Mouse (Mus musculus): ENCODE measurements around the gene Kcnh7. TPM values are rescaled to one million over a fixed set of nuclear protein-coding genes. Genes with fewer than 3 reads are reported as not detected.

Gene Kcnh7
- polyA plus RNA-seq, 1 experiment from 2014 or later = 0.16 TPM

DNA sequence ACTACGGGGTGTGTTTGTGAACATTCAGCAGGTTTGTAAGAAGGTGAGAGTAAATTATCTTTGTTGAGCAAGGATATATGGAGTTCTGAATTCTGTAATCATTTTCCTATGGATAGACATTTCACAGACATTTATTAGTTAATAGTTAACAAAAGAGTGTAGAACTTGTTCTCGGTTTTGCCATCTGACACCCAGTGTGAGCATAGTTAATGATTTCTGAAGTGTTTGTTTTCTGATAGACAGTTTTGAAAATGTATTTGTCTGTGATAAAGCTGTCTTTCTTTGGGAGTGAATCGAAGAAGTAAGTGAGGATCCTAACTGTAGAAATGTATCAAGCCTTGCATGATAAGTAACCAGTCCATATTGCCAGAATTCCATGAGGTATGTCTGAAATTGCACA is 276.4 kb downstream of the Kcnh7 start:
- Histone ChIP-seq H3K9ac (ENCODE audit: low read depth, low read length) (no peak overlapping the region), H3K27ac (ENCODE audit: low read depth, low read length) (no peak overlapping the region), H3K9me3 (ENCODE audit: control insufficient read depth, low read length) (no peaks in the 10 kb centered on the region), H3K27me3 (replicated peaks; ENCODE audit: control insufficient read depth, insufficient read depth, low read length) (no peaks in the 10 kb centered on the region), H3K4me3 (ENCODE audit: low read depth, low read length) (no peak overlapping the region), H3K4me1 (replicated peaks; ENCODE audit: control insufficient read depth, insufficient read depth, low read length) (no peaks in the 10 kb centered on the region), H3K4me2 (no peak overlapping the region), H3K36me3 (ENCODE audit: control insufficient read depth, insufficient read depth, low read length) (no peaks in the 10 kb centered on the region)
- no peak for ATAC-seq (replicated peaks; ENCODE audit: low FRiP score)
- WGBS = 70% methylated on average over 3 of the region's 3 CpGs
- DNase-seq (ENCODE audit: low spot score) = no peak

DNA sequence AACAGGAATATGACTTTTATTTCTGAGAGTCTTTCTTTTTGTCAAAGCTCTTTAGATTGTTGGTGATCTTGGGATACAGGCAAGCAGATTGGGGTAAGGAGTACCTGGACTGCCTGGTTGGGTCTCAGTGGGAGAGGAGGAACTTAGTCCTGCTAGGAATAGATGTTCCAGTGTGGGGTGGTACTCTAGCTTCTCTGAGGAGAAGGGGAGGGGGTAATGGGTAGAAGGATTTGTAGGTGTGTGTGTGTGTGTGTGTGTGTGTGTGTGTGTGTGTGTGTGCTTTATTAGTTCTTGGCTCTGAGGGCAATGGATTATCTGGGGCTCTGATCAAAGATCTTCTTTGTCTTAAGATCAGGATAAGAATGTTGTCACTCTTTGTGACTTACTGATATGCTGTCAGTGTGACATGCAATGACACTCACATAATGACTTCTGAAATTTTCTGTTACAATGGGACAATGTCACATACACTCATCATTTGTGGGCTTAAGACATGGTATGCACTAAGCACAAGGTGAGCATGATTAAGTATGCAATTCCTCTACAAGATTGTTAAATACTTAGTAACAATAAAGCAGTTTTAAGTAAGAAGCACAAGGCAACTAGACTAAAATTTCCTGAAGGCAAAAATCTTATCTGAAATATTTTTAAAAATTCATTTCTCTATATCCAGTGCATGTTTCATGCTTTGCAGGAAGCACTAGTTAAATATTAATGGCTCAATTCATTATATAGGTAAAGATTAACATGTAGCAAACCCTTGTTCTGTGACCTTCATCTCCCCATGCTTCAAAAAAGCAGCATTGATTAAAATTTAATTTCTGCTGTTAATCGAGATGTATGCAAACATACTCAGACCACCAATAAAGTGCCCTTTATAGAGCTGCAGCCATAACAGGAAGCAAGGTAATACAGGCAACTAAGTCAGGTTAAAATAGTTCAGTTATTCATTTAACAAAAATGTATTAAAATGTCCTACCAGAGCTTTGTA is 281.4 kb downstream of the Kcnh7 start:
- Histone ChIP-seq H3K9me3 (ENCODE audit: control insufficient read depth, low read length) (no peaks in the 10 kb centered on the region), H3K36me3 (ENCODE audit: control insufficient read depth, insufficient read depth, low read length) (no peaks in the 10 kb centered on the region), H3K4me3 (ENCODE audit: low read depth, low read length) (no peak overlapping the region), H3K27ac (ENCODE audit: low read depth, low read length) (no peak overlapping the region), H3K27me3 (replicated peaks; ENCODE audit: control insufficient read depth, insufficient read depth, low read length) (no peaks in the 10 kb centered on the region), H3K9ac (ENCODE audit: low read depth, low read length) (no peak overlapping the region), H3K4me1 (replicated peaks; ENCODE audit: control insufficient read depth, insufficient read depth, low read length) (no peaks in the 10 kb centered on the region), H3K4me2 (no peak overlapping the region)
- DNase-seq (ENCODE audit: low spot score) = no peak
- 65% methylated on average over 1 of the region's 1 CpGs for WGBS
- ATAC-seq (replicated peaks; ENCODE audit: low FRiP score) = no peak

DNA sequence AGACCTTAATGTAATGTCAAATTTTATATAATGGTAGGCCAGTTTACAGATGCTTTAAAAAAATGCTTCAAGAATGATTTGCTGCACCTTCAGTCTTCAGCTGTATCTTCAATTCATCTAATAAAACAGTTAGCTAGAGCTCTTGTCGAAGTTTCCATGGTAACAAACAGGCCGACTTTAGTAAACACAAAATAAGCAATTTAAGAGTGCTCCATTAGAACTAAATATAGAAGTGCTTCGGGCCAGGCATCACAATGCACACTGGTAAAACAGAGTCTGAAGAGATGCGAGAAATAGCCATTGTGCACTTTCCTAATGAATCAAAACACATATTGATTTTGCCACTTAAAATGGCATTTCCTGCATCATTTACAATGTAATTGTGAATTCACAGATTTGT is 305.3 kb downstream of the Kcnh7 start:
- WGBS = 83% methylated on average over 4 of the region's 4 CpGs
- no peak overlapping the region for H3K27ac ChIP-seq (ENCODE audit: low read depth, low read length)
- DNase-seq (ENCODE audit: low spot score) (no peak), ATAC-seq (replicated peaks; ENCODE audit: low FRiP score) (no peak)
- H3K9ac ChIP-seq (ENCODE audit: low read depth, low read length) = no peak overlapping the region
- H3K4me2 ChIP-seq = no peak overlapping the region
- no peaks in the 10 kb centered on the region for H3K27me3 ChIP-seq (replicated peaks; ENCODE audit: control insufficient read depth, insufficient read depth, low read length)
- H3K36me3 ChIP-seq (ENCODE audit: control insufficient read depth, insufficient read depth, low read length) = no peaks in the 10 kb centered on the region
- H3K9me3 ChIP-seq (ENCODE audit: control insufficient read depth, low read length) = no peaks in the 10 kb centered on the region
- no peaks in the 10 kb centered on the region for H3K4me1 ChIP-seq (replicated peaks; ENCODE audit: control insufficient read depth, insufficient read depth, low read length)
- no peak overlapping the region for H3K4me3 ChIP-seq (ENCODE audit: low read depth, low read length)

DNA sequence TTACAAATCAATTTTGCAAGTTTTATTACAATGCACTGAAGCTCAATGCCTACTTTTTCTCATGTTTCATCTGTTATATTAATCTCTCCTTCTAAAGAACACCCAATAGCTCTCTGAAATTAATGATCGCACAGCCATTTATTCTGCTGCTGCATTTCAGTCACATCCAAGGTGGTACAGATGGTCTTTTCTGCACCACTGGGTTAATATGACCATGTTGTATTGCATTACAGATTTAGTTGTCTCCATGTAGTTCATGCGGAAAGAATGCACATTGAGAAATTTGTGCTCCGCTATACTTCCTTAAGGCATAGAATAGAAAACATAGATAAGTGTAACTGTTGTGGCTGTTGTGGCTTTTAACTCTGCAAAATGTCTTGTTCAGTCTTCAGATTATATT is 328.7 kb downstream of the Kcnh7 start:
- no peak overlapping the region for H3K4me2 ChIP-seq
- no peaks in the 10 kb centered on the region for H3K4me1 ChIP-seq (replicated peaks; ENCODE audit: control insufficient read depth, insufficient read depth, low read length)
- 93% methylated on average over 3 of the region's 3 CpGs for WGBS
- no peak overlapping the region for H3K4me3 ChIP-seq (ENCODE audit: low read depth, low read length)
- no peaks in the 10 kb centered on the region for H3K36me3 ChIP-seq (ENCODE audit: control insufficient read depth, insufficient read depth, low read length)
- H3K9ac ChIP-seq (ENCODE audit: low read depth, low read length) = no peak overlapping the region
- no peaks in the 10 kb centered on the region for H3K27me3 ChIP-seq (replicated peaks; ENCODE audit: control insufficient read depth, insufficient read depth, low read length)
- DNase-seq (ENCODE audit: low spot score) (no peak), ATAC-seq (replicated peaks; ENCODE audit: low FRiP score) (no peak)
- no peaks in the 10 kb centered on the region for H3K9me3 ChIP-seq (ENCODE audit: control insufficient read depth, low read length)
- no peak overlapping the region for H3K27ac ChIP-seq (ENCODE audit: low read depth, low read length)

DNA sequence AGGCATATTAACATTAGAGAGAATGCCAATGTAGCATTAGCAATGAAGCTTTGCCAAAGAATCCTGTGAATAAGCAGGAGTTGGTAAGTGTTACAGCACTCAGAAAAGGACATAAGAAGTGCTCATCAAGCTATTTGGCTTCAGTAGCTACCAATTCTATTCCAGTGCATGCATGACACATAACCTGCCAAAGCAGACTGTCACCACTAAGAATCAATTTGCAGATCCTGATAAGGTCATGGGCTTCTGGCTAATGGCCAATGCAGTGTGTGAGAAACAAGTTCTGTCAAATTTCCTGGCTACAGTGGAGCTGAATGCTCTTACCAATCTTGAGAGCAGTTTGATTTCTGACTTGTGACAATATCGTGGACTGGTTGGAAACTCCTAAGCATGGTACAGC is 341.5 kb downstream of the Kcnh7 start:
- no peaks in the 10 kb centered on the region for H3K4me1 ChIP-seq (replicated peaks; ENCODE audit: control insufficient read depth, insufficient read depth, low read length)
- H3K36me3 ChIP-seq (ENCODE audit: control insufficient read depth, insufficient read depth, low read length) = no peaks in the 10 kb centered on the region
- no peak overlapping the region for H3K4me2 ChIP-seq
- no peak overlapping the region for H3K27ac ChIP-seq (ENCODE audit: low read depth, low read length)
- ATAC-seq (replicated peaks; ENCODE audit: low FRiP score) = no peak
- 80% methylated on average over 1 of the region's 1 CpGs for WGBS
- no peak for DNase-seq (ENCODE audit: low spot score)
- H3K9ac ChIP-seq (ENCODE audit: low read depth, low read length) = no peak overlapping the region
- no peaks in the 10 kb centered on the region for H3K27me3 ChIP-seq (replicated peaks; ENCODE audit: control insufficient read depth, insufficient read depth, low read length)
- H3K4me3 ChIP-seq (ENCODE audit: low read depth, low read length) = no peak overlapping the region
- H3K9me3 ChIP-seq (ENCODE audit: control insufficient read depth, low read length) = no peaks in the 10 kb centered on the region

DNA sequence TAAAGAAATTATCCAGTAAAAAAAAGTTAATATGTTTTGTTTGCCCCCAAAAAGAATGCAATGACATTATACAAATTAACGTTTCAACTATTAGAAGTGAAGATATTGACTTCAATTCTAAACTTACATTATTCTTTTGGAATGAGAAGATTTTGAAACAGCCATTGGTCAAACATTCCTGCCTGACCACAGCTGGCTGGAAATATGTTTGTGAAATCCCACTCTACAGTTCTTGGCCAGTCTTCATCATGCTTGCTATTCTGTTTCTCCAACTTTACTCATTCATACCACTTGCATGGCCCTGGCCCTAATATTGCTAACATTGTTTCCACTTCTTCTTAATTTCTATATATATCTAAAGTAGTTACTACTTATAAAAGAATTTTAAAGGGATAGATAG is 349.8 kb downstream of the Kcnh7 start:
- WGBS = 76% methylated on average over 1 of the region's 1 CpGs
- Histone ChIP-seq H3K9ac (ENCODE audit: low read depth, low read length) (no peak overlapping the region), H3K27ac (ENCODE audit: low read depth, low read length) (no peak overlapping the region), H3K4me1 (replicated peaks; ENCODE audit: control insufficient read depth, insufficient read depth, low read length) (no peaks in the 10 kb centered on the region), H3K9me3 (ENCODE audit: control insufficient read depth, low read length) (no peaks in the 10 kb centered on the region), H3K27me3 (replicated peaks; ENCODE audit: control insufficient read depth, insufficient read depth, low read length) (no peaks in the 10 kb centered on the region), H3K4me2 (no peak overlapping the region), H3K36me3 (ENCODE audit: control insufficient read depth, insufficient read depth, low read length) (no peaks in the 10 kb centered on the region), H3K4me3 (ENCODE audit: low read depth, low read length) (no peak overlapping the region)
- DNase-seq (ENCODE audit: low spot score) (no peak), ATAC-seq (replicated peaks; ENCODE audit: low FRiP score) (no peak)

DNA sequence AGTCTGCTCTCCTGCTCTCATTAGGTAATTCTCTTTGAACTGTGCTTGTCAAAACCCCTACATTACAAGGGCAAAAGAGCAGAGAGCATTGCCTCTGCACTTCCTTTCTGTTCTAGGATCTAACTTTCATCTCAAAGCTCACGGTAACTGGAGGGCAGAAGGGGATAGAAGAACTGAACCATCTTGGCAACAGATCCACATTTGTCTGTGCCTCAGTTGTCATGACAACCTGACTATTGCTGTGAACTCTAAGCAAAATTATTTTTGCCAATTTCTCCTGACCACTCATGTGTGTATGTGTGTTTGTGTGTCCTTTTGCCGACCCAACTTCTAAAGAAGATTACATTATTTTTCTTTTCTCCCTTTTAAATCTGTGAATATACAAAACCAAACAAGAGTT is 364.9 kb downstream of the Kcnh7 start:
- DNase-seq (ENCODE audit: low spot score) (no peak), ATAC-seq (replicated peaks; ENCODE audit: low FRiP score) (no peak)
- H3K9ac ChIP-seq (ENCODE audit: low read depth, low read length) = no peak overlapping the region
- no peak overlapping the region for H3K4me3 ChIP-seq (ENCODE audit: low read depth, low read length)
- no peaks in the 10 kb centered on the region for H3K27me3 ChIP-seq (replicated peaks; ENCODE audit: control insufficient read depth, insufficient read depth, low read length)
- no peak overlapping the region for H3K27ac ChIP-seq (ENCODE audit: low read depth, low read length)
- H3K36me3 ChIP-seq (ENCODE audit: control insufficient read depth, insufficient read depth, low read length) = no peaks in the 10 kb centered on the region
- WGBS = 80% methylated on average over 2 of the region's 2 CpGs
- no peak overlapping the region for H3K4me2 ChIP-seq
- no peaks in the 10 kb centered on the region for H3K4me1 ChIP-seq (replicated peaks; ENCODE audit: control insufficient read depth, insufficient read depth, low read length)
- no peaks in the 10 kb centered on the region for H3K9me3 ChIP-seq (ENCODE audit: control insufficient read depth, low read length)

DNA sequence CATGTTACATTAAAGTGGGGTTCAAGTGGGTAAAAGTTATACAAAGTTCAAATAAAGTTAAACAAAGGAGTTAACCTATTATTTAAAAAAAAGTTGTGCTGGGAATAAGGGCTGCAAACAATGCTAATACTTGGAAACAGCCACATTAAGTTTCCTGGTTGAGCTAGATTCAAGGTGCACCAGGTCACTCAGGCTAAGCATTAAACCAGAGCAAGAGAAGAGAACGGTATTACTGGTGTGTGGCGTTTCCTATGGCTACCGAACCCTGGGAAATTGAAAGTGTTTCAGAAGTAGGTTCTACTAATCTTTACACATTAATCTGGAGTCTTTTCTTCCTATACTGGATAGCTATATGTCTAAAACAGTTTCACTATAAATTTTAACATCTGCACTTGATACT is 368.1 kb downstream of the Kcnh7 start:
- no peaks in the 10 kb centered on the region for H3K36me3 ChIP-seq (ENCODE audit: control insufficient read depth, insufficient read depth, low read length)
- H3K4me3 ChIP-seq (ENCODE audit: low read depth, low read length) = no peak overlapping the region
- WGBS = 78% methylated on average over 3 of the region's 3 CpGs
- H3K9ac ChIP-seq (ENCODE audit: low read depth, low read length) = no peak overlapping the region
- no peaks in the 10 kb centered on the region for H3K27me3 ChIP-seq (replicated peaks; ENCODE audit: control insufficient read depth, insufficient read depth, low read length)
- no peaks in the 10 kb centered on the region for H3K4me1 ChIP-seq (replicated peaks; ENCODE audit: control insufficient read depth, insufficient read depth, low read length)
- no peak for ATAC-seq (replicated peaks; ENCODE audit: low FRiP score)
- no peaks in the 10 kb centered on the region for H3K9me3 ChIP-seq (ENCODE audit: control insufficient read depth, low read length)
- no peak overlapping the region for H3K27ac ChIP-seq (ENCODE audit: low read depth, low read length)
- DNase-seq (ENCODE audit: low spot score) = no peak
- no peak overlapping the region for H3K4me2 ChIP-seq

DNA sequence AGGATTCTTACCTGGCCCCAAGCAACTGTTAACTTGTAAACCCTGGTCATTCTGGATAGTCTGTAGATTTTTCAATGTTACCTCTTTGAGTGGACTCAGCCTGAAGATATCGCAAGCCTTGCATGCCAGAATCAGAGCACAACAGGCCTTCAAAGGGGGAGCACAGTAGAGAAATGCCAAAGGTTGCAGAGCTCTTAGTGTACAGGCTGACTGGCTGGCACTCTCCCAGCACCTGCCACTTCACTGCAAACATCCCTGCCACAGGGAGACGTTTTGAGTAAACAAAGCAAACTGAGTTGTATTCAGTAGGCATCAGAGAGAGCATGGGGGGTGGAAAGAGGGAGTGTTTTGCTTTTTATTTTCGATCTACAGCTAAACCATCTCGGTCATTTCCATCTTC is 375.3 kb downstream of the Kcnh7 start:
- no peak overlapping the region for H3K4me3 ChIP-seq (ENCODE audit: low read depth, low read length)
- no peak overlapping the region for H3K4me2 ChIP-seq
- no peak for DNase-seq (ENCODE audit: low spot score)
- no peaks in the 10 kb centered on the region for H3K4me1 ChIP-seq (replicated peaks; ENCODE audit: control insufficient read depth, insufficient read depth, low read length)
- no peak overlapping the region for H3K9ac ChIP-seq (ENCODE audit: low read depth, low read length)
- H3K9me3 ChIP-seq (ENCODE audit: control insufficient read depth, low read length) = no peaks in the 10 kb centered on the region
- no peak overlapping the region for H3K27ac ChIP-seq (ENCODE audit: low read depth, low read length)
- H3K36me3 ChIP-seq (ENCODE audit: control insufficient read depth, insufficient read depth, low read length) = no peaks in the 10 kb centered on the region
- ATAC-seq (replicated peaks; ENCODE audit: low FRiP score) = no peak
- WGBS = 55% methylated on average over 4 of the region's 4 CpGs
- no peaks in the 10 kb centered on the region for H3K27me3 ChIP-seq (replicated peaks; ENCODE audit: control insufficient read depth, insufficient read depth, low read length)

Measured in liver, embryonic 11.5 days (tissue).